Mouse (Mus musculus): ENCODE measurements around the gene Ccdc34.

The Ccdc34 gene

GRCm38 (mm10) chr2:110017616-110018505 lies at the start of gene Ccdc34:
Ccdc34 (plus strand) TSS chr2:110017817.
- peak; percentile 97 for DNase-seq (ENCODE audit: low spot score)

GRCm38 (mm10) chr2:109969381-109969780 lies 48.2 kb upstream of the Ccdc34 start:
- no peak for DNase-seq (ENCODE audit: low spot score)

GRCm38 (mm10) chr2:109969926-109970532 lies 47.6 kb upstream of the Ccdc34 start:
- DNase-seq (ENCODE audit: low spot score) = no peak

- DNase-seq (ENCODE audit: low spot score) = peak; percentile 63
These were observed 46.7 kb upstream of the Ccdc34 start for GRCm38 (mm10) chr2:109970744-109971410.

- no peak for DNase-seq (ENCODE audit: low spot score)
These were observed 45.3 kb upstream of the Ccdc34 start for GRCm38 (mm10) chr2:109972310-109972709.

GRCm38 (mm10) chr2:109972922-109973321 lies 44.7 kb upstream of the Ccdc34 start:
- DNase-seq (ENCODE audit: low spot score) = no peak

- DNase-seq (ENCODE audit: low spot score) = no peak
These were observed 42.8 kb upstream of the Ccdc34 start for GRCm38 (mm10) chr2:109974807-109975206.

GRCm38 (mm10) chr2:109976181-109976580 lies 41.4 kb upstream of the Ccdc34 start:
- no peak for DNase-seq (ENCODE audit: low spot score)

GRCm38 (mm10) chr2:109977322-109977721 lies 40.3 kb upstream of the Ccdc34 start:
- DNase-seq (ENCODE audit: low spot score) = no peak

GRCm38 (mm10) chr2:109979209-109979608 lies 38.4 kb upstream of the Ccdc34 start:
- DNase-seq (ENCODE audit: low spot score) = no peak

GRCm38 (mm10) chr2:109983435-109983834 lies 34.2 kb upstream of the Ccdc34 start:
- no peak for DNase-seq (ENCODE audit: low spot score)

GRCm38 (mm10) chr2:109984930-109985329 lies 32.7 kb upstream of the Ccdc34 start:
- no peak for DNase-seq (ENCODE audit: low spot score)

- no peak for DNase-seq (ENCODE audit: low spot score)
These were observed 32.1 kb upstream of the Ccdc34 start for GRCm38 (mm10) chr2:109985560-109985959.

GRCm38 (mm10) chr2:109986036-109986785 lies 31.4 kb upstream of the Ccdc34 start:
- no peak for DNase-seq (ENCODE audit: low spot score)

- no peak for DNase-seq (ENCODE audit: low spot score)
These were observed 29.7 kb upstream of the Ccdc34 start for GRCm38 (mm10) chr2:109987946-109988345.

- peak; percentile 77 for DNase-seq (ENCODE audit: low spot score)
These were observed 28.4 kb upstream of the Ccdc34 start for GRCm38 (mm10) chr2:109989196-109989595.

GRCm38 (mm10) chr2:109989679-109990473 lies 27.7 kb upstream of the Ccdc34 start:
- peak; percentile 67 for DNase-seq (ENCODE audit: low spot score)

GRCm38 (mm10) chr2:109991754-109992153 lies 25.9 kb upstream of the Ccdc34 start:
- no peak for DNase-seq (ENCODE audit: low spot score)

GRCm38 (mm10) chr2:109992448-109993073 lies 25.1 kb upstream of the Ccdc34 start:
- DNase-seq (ENCODE audit: low spot score) = no peak

- DNase-seq (ENCODE audit: low spot score) = peak; percentile 55
These were observed 24.2 kb upstream of the Ccdc34 start for GRCm38 (mm10) chr2:109993404-109993803.

- no peak for DNase-seq (ENCODE audit: low spot score)
These were observed 22.6 kb upstream of the Ccdc34 start for GRCm38 (mm10) chr2:109995061-109995460.
